Mouse (Mus musculus) layer of hippocampus, adult 2 months (tissue): ENCODE results near the gene Ugt1a8. TPM values are rescaled to one million over a fixed set of nuclear protein-coding genes. Genes with fewer than 3 reads are reported as not detected.

Experiments used
- DNase-seq, 2 experiments: peaks; one replicate each; pipeline ENCODE4 v3.0.0; 2022; ENCODE audit warnings: low spot score in 2 of 2
- H3K27ac ChIP-seq: fragments of 200-600 bp; 2 replicates; pipeline ENCODE4 v1.8.1; 2022
- H3K4me3 ChIP-seq: fragments of 200-600 bp; 2 replicates; pipeline ENCODE4 v1.8.1; 2022; ENCODE audit warnings: mild to moderate bottlenecking
- CTCF ChIP-seq: fragments of 200-600 bp; conservative IDR thresholded peaks from 2 replicates; pipeline ENCODE4 v1.8.1; 2022; ENCODE audit warnings: antibody characterized with exemption, mild to moderate bottlenecking, moderate library complexity
- total RNA-seq, 2 experiments: library from RNA; stranded (reverse); gene quantifications; 2 replicates each; pipeline ENCODE4 v1.2.3; 2021

Ugt1a8 gene
- total RNA-seq, 2 experiments from 2014 or later: not detected

DNA sequence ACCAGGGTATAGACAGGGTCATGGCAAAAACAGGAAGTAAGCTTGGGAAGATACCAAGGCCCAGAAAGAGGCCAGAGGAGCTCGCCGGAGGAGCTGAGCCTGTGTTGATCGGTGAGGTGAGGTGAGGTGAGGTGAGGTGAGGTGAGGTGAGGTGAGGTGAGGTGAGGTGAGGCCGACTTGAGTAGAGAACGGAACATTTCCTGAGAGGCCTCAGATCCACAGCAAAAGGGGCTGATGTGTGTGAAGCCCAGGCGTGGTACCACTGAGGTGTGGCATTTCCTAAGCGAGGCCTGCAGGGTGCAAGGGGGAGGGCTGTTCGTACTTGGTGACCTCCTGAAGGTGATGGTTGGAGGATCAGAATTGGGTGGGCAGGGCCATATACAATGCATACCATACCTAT lies 165.5 kb downstream of the Ugt1a8 start:
- no peak for DNase-seq
- Histone ChIP-seq H3K27ac (no peak overlapping the region), H3K4me3 (no peak overlapping the region)
- TF ChIP-seq CTCF: no peak

DNA sequence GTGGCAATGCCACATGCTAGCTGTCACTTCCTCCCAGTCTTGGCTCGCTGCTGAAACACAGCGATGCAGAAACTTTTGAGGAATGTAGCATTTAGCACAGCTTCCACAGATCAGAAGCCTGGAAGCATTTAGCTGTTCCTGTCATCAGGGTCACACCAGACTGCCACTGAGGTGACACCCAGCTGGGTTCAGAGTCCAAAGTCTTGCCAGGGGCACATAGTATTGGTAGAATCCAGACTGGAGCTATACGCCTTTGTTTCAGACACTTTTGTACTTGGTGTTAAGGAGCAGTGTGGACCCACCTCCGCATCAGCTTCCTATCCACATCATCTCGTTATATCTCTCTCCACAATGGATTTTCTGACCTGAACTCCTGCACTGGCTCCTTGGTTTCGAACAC lies 165.9 kb downstream of the Ugt1a8 start:
- DNase-seq: no peak
- Histone ChIP-seq H3K27ac (no peak overlapping the region), H3K4me3 (no peak overlapping the region)
- TF ChIP-seq CTCF: no peak

DNA sequence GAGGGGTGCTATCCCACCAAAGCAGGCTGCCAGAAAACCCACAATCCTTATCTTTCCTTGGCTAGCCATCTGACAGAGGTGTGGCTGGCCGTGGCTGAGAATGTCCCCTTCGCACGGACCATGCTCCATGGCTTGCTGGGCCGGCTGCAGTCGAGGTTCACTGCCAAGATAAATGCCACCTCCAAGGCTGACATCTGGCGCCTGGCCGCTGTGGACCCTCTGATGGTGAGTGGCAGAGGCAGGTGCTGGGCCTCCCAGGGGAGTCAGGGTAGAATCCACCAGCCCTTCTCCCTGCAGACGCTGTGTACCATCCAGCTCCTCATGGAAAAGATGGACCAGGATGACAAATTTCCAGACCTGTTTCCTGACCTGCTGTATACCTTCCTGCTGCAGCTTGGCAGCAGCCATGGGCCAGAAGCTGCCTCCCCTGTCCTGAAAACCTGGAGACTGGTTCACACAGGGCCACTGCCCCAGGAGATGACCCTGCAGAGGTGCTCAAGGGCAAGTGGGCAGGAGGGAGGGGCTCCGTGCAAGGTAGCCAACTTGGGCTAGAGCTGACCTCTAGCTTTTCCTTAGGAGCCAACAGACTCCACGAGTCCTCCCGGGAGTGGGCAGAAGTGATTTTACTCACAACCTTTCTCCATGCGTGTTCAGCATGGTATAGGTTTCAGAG lies 167.3 kb downstream of the Ugt1a8 start:
- Histone ChIP-seq H3K27ac (no peak overlapping the region), H3K4me3 (no peak overlapping the region)
- DNase-seq: no peak
- no peak for TF ChIP-seq CTCF

DNA sequence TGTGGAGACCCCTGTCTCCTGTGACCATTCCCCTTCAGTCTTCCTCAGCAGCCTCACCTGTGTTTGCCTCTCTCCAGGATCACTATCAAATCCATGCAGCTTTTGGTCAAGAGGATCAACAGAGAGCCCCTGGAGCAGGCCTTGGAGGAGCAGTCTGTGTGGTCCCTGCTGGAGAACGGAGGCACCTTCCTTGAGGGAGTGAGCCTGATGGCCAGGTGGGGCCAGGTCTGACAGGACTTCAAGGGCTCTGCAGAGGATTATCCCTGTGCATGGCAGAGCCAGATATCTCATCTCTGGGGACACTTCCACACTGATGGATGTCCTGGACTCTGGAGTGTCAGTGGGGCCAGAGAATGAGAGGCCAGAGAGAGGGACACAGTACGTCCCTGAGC lies 167.8 kb downstream of the Ugt1a8 start:
- TF ChIP-seq CTCF: no peak
- no peak for DNase-seq
- no peak overlapping the region for H3K27ac ChIP-seq
- H3K4me3 ChIP-seq: no peak overlapping the region

DNA sequence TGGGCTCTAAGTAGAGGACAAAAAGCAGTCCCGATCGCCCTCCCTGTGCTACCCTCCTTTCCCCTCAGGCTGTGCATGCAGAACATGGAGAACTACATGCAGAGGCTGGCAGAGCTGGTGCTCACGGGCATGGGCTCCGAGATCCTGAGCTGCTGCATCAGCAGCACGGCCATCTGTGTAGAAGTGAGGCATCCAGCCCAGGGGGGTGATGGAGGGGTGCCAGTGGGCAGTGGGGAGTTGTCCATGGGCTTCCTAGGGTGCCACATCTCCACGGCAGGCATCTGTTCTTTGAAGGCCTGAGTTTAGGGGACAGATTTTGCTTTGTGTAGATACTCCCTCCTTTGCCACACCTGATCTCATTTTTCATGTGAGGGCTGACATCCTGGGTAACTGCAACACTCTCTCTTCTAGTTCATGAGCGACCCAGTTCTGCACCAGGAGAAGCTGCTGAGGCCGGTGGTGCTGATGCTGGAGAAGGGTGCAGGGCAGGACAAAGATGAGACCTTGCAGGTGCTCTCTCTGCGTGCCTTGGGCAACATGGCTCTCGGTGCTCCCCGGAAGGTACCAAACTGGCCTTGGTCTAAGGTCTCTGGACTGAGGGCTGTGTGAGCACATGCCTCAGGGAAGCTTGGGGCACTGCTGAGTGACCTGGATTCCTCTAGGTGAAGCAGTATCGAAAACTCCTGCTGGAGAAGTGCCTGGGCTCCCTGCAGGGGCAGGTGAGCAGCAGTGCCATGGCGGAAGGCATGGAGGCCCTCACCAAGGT lies 168.6 kb downstream of the Ugt1a8 start:
- Histone ChIP-seq H3K27ac (no peak overlapping the region), H3K4me3 (no peak overlapping the region)
- TF ChIP-seq CTCF: no peak
- DNase-seq: no peak

DNA sequence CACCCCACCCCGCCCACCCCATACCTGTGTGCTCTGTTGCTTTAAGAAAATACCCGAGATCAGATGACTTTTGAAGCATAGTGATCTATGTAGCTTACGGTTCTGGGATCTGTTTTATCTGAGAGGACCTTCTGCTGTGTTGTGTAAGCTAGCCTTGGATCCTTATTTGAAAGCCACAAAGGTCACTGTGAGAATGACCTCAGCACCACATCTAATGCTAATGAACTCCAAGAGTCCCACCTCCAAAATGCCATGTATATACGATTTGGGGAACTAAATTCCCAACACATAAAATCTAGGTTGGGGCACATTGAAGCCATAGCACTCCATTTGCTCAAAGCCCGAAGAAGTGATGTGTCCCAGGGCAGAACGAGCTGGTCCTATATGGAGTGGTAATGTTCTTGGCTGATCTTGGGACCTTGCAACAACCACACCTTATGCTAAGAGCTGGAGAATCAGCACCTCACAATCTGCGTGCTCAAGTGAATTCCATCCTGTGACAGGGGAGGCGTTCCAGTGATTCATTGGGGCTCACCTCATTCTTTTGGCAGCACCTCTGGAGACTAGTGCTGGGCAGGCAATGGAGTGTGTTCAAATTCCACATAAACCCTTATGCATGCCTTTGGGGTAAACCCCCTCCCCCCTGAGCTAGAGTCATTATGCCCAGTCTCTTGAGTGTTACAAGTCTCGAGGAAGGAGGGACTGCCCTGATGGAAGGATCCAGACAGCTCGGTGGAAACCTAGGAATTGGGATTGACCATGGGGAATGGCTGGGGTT lies 169.5 kb downstream of the Ugt1a8 start:
- no peak for TF ChIP-seq CTCF
- H3K27ac ChIP-seq: no peak overlapping the region
- no peak for DNase-seq
- H3K4me3 ChIP-seq: no peak overlapping the region

DNA sequence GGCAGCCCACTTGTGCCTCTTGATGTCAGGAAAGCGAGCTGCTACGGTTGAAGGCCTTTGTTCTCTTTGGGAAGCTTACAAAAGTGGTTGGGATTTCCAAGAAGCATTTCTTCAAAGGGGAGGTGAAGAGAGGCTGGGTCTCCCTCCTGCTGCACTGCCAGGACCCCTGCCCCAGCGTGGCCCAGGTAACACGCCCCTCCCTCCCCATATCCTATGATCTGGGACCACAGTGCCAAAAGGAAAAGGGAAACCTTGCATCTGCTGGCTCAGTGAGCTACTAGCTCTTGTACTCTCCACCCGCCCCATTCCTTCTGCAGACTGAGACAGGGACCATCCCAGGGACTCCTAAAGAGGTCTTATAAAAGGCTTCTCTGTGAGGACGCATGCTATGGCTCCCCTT lies 170.1 kb downstream of the Ugt1a8 start:
- no peak for TF ChIP-seq CTCF
- no peak for DNase-seq
- H3K27ac ChIP-seq: no peak overlapping the region

DNA sequence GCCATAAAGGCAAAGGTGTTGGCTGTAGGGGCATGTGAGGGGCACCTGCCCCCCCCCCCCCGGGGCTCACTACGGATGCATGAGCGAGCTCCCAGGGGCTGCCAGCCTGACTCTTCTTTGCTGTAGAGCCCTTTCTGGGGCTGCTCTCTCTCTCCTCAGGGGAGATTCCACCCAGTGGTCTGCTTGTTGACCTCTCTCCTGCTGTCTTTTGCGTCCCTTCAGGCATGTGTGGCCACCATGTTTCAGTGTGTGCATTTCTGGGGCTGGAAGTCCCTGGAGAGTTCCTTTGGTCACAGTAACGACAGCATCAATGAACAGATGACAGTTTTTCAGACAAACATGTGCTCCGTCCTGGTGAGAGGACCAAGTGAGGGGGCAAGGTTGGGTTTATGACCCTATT lies 170.7 kb downstream of the Ugt1a8 start:
- no peak for TF ChIP-seq CTCF
- no peak overlapping the region for H3K4me3 ChIP-seq
- no peak for DNase-seq
- H3K27ac ChIP-seq: no peak overlapping the region

More for the DNA sequence above, 170.1 kb downstream of the Ugt1a8 start:
- no peak overlapping the region for H3K4me3 ChIP-seq

DNA sequence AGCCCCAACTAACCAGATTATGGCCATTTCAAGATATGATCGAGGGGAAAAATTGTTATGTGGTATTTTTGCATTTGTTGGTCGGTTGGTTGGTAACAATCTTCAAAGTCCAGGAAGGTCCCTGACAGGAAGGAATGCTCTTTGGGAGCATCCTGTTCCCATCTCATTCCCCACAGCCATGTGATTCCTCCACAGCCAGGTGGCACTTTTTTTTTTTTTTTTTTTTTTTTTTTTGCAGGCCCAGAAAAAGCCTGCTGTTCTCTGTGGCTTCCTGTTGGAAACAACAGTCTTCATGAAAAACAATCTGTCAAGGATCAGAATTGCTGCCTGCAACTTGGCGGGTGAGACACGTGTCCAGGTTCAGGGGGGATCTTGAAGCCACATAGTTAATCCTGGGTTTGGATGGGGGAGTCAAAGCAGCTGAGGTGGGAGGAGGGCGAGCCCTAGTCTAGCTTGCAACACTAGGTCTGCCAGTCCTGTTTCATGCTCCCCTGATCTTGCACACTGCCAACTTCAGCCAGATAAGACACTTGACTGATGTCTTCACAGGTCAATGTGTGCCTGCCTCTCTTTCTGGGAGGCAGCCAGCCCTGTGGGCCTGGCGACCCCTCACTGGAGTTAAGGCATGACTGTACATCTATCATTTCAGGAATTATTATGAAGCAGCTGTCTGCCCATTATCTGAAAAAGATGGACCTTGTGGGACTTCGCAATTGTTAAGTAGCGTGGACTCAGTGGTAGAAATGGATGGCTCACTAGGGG lies 171.4 kb downstream of the Ugt1a8 start:
- DNase-seq: no peak
- peak; percentile 9; the same call in 1 of the 2 replicates for TF ChIP-seq CTCF
- Histone ChIP-seq H3K4me3 (no peak overlapping the region), H3K27ac (no peak overlapping the region)

DNA sequence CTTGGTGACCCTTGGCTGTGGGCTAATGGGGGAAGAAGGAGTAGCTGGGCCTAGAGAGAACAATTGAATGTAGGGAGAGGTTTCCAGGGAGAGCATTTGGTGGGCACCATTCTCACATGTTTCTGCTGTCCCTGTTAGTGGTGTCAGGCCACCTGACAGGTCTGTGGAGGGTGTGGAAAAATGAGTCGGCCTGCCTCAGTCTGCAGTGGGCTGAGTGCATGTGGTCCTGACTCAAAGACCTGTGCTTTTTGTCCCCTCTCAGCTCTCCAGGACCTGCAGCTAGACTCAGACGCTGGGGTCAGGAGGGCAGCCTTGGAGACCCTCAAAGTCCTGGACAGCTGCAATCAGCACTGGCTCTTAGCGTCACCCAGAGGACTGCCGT lies 172.0 kb downstream of the Ugt1a8 start:
- no peak for TF ChIP-seq CTCF
- no peak for DNase-seq
- H3K4me3 ChIP-seq: no peak overlapping the region
- H3K27ac ChIP-seq: no peak overlapping the region

DNA sequence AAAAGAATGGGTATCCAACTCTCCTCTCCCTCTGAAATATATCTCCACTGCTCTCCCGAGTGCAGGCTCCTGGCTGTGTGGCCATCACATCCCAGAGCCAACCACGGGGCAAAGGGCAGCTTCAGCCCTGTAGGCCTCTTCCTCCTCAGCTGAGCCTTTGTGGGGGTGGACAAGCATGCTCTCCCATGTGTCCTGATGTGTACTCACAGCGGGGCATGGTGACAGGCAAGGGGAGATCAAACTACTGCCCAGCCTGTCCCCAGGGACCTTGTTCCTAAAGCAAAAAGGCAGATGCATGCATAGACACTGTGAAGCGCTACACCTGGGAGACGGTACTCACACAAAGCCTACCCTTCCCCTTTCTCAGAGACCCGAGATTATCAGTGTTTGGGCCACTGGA lies 172.5 kb downstream of the Ugt1a8 start:
- Histone ChIP-seq H3K4me3 (no peak overlapping the region), H3K27ac (no peak overlapping the region)
- DNase-seq: no peak
- no peak for TF ChIP-seq CTCF

DNA sequence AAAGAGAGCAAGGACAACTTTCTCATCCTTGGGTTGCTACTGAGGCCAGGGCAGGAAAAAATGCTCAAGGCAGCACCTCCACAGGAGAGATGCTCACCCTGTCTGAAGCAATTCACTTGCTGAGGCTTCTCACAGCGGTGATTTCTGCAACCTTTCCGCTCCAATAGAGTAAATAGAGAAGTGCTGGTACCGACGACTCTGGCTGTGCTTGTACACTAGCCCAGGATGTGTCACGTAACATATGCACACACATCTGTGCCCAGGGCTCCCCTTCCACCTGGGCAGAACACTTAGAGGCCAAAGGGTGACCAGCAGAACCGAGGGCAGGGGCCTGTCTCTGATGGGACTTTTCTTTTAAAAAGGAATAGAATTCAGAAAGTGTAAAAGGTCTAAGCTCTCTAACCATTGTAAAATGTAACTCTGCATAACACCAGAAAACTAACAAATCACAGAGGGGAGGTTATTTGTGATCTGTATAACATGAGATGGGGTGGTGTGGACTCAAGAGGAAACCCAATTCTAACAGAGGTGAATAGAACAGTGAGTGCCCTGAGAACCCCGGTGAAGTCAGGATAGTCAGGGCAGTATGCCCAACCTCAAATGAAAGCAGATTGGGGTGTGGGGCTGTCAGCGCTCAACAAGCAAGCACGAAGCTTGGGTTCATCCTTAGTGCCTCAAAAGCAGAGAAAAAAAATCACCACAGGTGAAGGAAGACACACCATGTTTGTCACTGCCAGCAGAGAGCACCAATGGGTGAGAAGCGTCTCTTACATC lies 173.2 kb downstream of the Ugt1a8 start:
- no peak overlapping the region for H3K27ac ChIP-seq
- no peak for TF ChIP-seq CTCF

More for the DNA sequence above, 173.2 kb downstream of the Ugt1a8 start:
- no peak overlapping the region for H3K4me3 ChIP-seq
- DNase-seq: no peak
